Mouse (Mus musculus): ENCODE data around the gene Epha4. TPM values are rescaled to one million over a fixed set of nuclear protein-coding genes. Genes with fewer than 3 reads are reported as not detected.

Epha4 gene
- polyA plus RNA-seq, 1 experiment from 2014 or later, result 10.4 TPM

- 49% methylated on average over 15 of the region's 17 CpGs for WGBS
- Histone ChIP-seq H3K36me3 (no peaks in the 10 kb centered on the region), H3K9me3 (no peaks in the 10 kb centered on the region), H3K4me3 (replicated peaks) (no peak overlapping the region), H3K27ac (no peak overlapping the region), H3K4me1 (replicated peaks) (no peaks in the 10 kb centered on the region), H3K4me2 (replicated peaks) (no peak overlapping the region), H3K27me3 (replicated peaks) (no peaks in the 10 kb centered on the region), H3K9ac (no peak overlapping the region)
- ATAC-seq, result no peak
These were observed 7.0 kb upstream of the Epha4 start for GRCm38 (mm10) chr1:77521640-77522539.

- Histone ChIP-seq H3K4me2 (replicated peaks) (no peak overlapping the region), H3K4me1 (replicated peaks) (peaks cover 6% of the 10 kb centered on the region), H3K27ac (no peak overlapping the region), H3K36me3 (no peaks in the 10 kb centered on the region), H3K9ac (no peak overlapping the region), H3K4me3 (replicated peaks) (no peak overlapping the region), H3K27me3 (replicated peaks) (no peaks in the 10 kb centered on the region), H3K9me3 (no peaks in the 10 kb centered on the region)
- 73% methylated on average over 3 of the region's 3 CpGs for WGBS
- ATAC-seq, result no peak
These were observed 3.8 kb upstream of the Epha4 start for GRCm38 (mm10) chr1:77518715-77519114.

- Histone ChIP-seq H3K27me3 (replicated peaks) (no peaks in the 10 kb centered on the region), H3K9ac (peak overlapping the region; percentile 39; the same call in 1 of the 2 replicates), H3K27ac (no peak overlapping the region), H3K4me3 (replicated peaks) (peak overlapping the region; percentile 57), H3K4me2 (replicated peaks) (peak overlapping the region; percentile 97), H3K9me3 (no peaks in the 10 kb centered on the region), H3K4me1 (replicated peaks) (peaks cover 15% of the 10 kb centered on the region), H3K36me3 (no peaks in the 10 kb centered on the region)
- peak; percentile 61 for ATAC-seq
- WGBS, result under 1% methylated on average over 36 of the region's 36 CpGs
These were observed 1.5 kb upstream of the Epha4 start for GRCm38 (mm10) chr1:77516203-77516991.

- Histone ChIP-seq H3K36me3 (no peaks in the 10 kb centered on the region), H3K27me3 (replicated peaks) (no peaks in the 10 kb centered on the region), H3K4me1 (replicated peaks) (peaks cover 15% of the 10 kb centered on the region), H3K4me3 (replicated peaks) (peak overlapping the region; percentile 57), H3K4me2 (replicated peaks) (peak overlapping the region; percentile 97), H3K9ac (peak overlapping the region; percentile 39), H3K9me3 (no peaks in the 10 kb centered on the region), H3K27ac (0 out of 2 replicates have a peak overlapping the region, but pooled peaks have one; percentile 6)
- ATAC-seq, result 0 out of 2 replicates have a peak, but pooled peaks have one; percentile 17
- under 1% methylated on average over 12 of the region's 12 CpGs for WGBS
These were observed 728 bp upstream of the Epha4 start for GRCm38 (mm10) chr1:77515651-77515981.

- peak overlapping the region; percentile 57 for H3K4me3 ChIP-seq (replicated peaks)
- under 1% methylated on average over 45 of the region's 45 CpGs for WGBS
- H3K9ac ChIP-seq, result peak overlapping the region; percentile 50
- peak overlapping the region; percentile 59 for H3K27ac ChIP-seq
- H3K9me3 ChIP-seq, result no peaks in the 10 kb centered on the region
- ATAC-seq, result peak; percentile 52
- no peaks in the 10 kb centered on the region for H3K36me3 ChIP-seq
- peaks cover 15% of the 10 kb centered on the region for H3K4me1 ChIP-seq (replicated peaks)
- H3K27me3 ChIP-seq (replicated peaks), result no peaks in the 10 kb centered on the region
- H3K4me2 ChIP-seq (replicated peaks), result peak overlapping the region; percentile 97
These were observed 444 bp downstream of the Epha4 start for GRCm38 (mm10) chr1:77514325-77514962.

- peaks cover 15% of the 10 kb centered on the region for H3K4me1 ChIP-seq (replicated peaks)
- H3K27ac ChIP-seq, result peak overlapping the region; percentile 59
- no peaks in the 10 kb centered on the region for H3K36me3 ChIP-seq
- under 1% methylated on average over 9 of the region's 9 CpGs for WGBS
- no peaks in the 10 kb centered on the region for H3K9me3 ChIP-seq
- peak overlapping the region; percentile 97 for H3K4me2 ChIP-seq (replicated peaks)
- ATAC-seq, result no peak
- H3K4me3 ChIP-seq (replicated peaks), result peak overlapping the region; percentile 57
- peak overlapping the region; percentile 50 for H3K9ac ChIP-seq
- no peaks in the 10 kb centered on the region for H3K27me3 ChIP-seq (replicated peaks)
These were observed 946 bp downstream of the Epha4 start for GRCm38 (mm10) chr1:77513959-77514324.

GRCm38 (mm10) chr1:77513411-77513941 is 1.4 kb downstream of the Epha4 start:
- Histone ChIP-seq H3K4me1 (replicated peaks) (peaks cover 15% of the 10 kb centered on the region), H3K9me3 (no peaks in the 10 kb centered on the region), H3K9ac (peak overlapping the region; percentile 50), H3K4me2 (replicated peaks) (peak overlapping the region; percentile 97), H3K4me3 (replicated peaks) (peak overlapping the region; percentile 57), H3K27ac (no peak overlapping the region), H3K27me3 (replicated peaks) (no peaks in the 10 kb centered on the region), H3K36me3 (no peaks in the 10 kb centered on the region)
- under 1% methylated on average over 27 of the region's 27 CpGs for WGBS
- ATAC-seq, result peak; percentile 16

- ATAC-seq, result no peak
- Histone ChIP-seq H3K4me2 (replicated peaks) (peak overlapping the region; percentile 97), H3K4me3 (replicated peaks) (peak overlapping the region; percentile 57), H3K27ac (no peak overlapping the region), H3K4me1 (replicated peaks) (peaks cover 15% of the 10 kb centered on the region), H3K9me3 (no peaks in the 10 kb centered on the region), H3K9ac (peak overlapping the region; percentile 42), H3K36me3 (no peaks in the 10 kb centered on the region), H3K27me3 (replicated peaks) (no peaks in the 10 kb centered on the region)
- WGBS, result 13% methylated on average over 20 of the region's 20 CpGs
These were observed 2.3 kb downstream of the Epha4 start for GRCm38 (mm10) chr1:77512431-77513195.

GRCm38 (mm10) chr1:77512059-77512407 is 2.9 kb downstream of the Epha4 start:
- Histone ChIP-seq H3K36me3 (no peaks in the 10 kb centered on the region), H3K27ac (no peak overlapping the region), H3K4me3 (replicated peaks) (no peak overlapping the region; the same call in 1 of the 2 replicates), H3K9ac (no peak overlapping the region), H3K4me1 (replicated peaks) (peaks cover 15% of the 10 kb centered on the region), H3K4me2 (replicated peaks) (peak overlapping the region; percentile 97), H3K27me3 (replicated peaks) (no peaks in the 10 kb centered on the region), H3K9me3 (no peaks in the 10 kb centered on the region)
- ATAC-seq, result no peak
- 38% methylated on average over 4 of the region's 4 CpGs for WGBS

GRCm38 (mm10) chr1:77511372-77512058 is 3.4 kb downstream of the Epha4 start:
- H3K27me3 ChIP-seq (replicated peaks), result no peaks in the 10 kb centered on the region
- peaks cover 2% of the 10 kb centered on the region; the same call in 1 of the 2 replicates for H3K36me3 ChIP-seq
- WGBS, result 64% methylated on average over 10 of the region's 10 CpGs
- no peak overlapping the region for H3K9ac ChIP-seq
- H3K4me1 ChIP-seq (replicated peaks), result peaks cover 15% of the 10 kb centered on the region
- H3K4me2 ChIP-seq (replicated peaks), result peak overlapping the region; percentile 97
- no peak overlapping the region for H3K27ac ChIP-seq
- H3K4me3 ChIP-seq (replicated peaks), result no peak overlapping the region
- H3K9me3 ChIP-seq, result no peaks in the 10 kb centered on the region
- no peak for ATAC-seq

GRCm38 (mm10) chr1:77510623-77511022 is 4.3 kb downstream of the Epha4 start:
- Histone ChIP-seq H3K9ac (no peak overlapping the region), H3K27ac (no peak overlapping the region), H3K4me1 (replicated peaks) (peaks cover 9% of the 10 kb centered on the region), H3K4me3 (replicated peaks) (no peak overlapping the region), H3K4me2 (replicated peaks) (no peak overlapping the region), H3K27me3 (replicated peaks) (no peaks in the 10 kb centered on the region), H3K36me3 (peaks cover 8% of the 10 kb centered on the region; the same call in 1 of the 2 replicates), H3K9me3 (no peaks in the 10 kb centered on the region)
- 61% methylated on average over 5 of the region's 5 CpGs for WGBS
- no peak for ATAC-seq

Measured in intestine, embryonic 15.5 days (tissue).